Mouse (Mus musculus) spleen, adult 2 months (tissue): Measurements from ENCODE around the gene Gnl1.

Experiments
- CTCF ChIP-seq: fragments of 200-500 bp; IDR thresholded peaks from 2 replicates; pipeline ENCODE4 v1.5.1; 2011; ENCODE audit warnings: mild to moderate bottlenecking, inconsistent platforms; ENCODE audit not compliant: insufficient read depth, insufficient read length, insufficient replicate concordance; ENCODE audit errors: extremely low read depth
- POLR2A ChIP-seq: fragments of 200-500 bp; IDR thresholded peaks from 2 replicates; pipeline ENCODE4 v1.6.1; 2011; ENCODE audit warnings: low read depth, low read length, inconsistent platforms

DNA sequence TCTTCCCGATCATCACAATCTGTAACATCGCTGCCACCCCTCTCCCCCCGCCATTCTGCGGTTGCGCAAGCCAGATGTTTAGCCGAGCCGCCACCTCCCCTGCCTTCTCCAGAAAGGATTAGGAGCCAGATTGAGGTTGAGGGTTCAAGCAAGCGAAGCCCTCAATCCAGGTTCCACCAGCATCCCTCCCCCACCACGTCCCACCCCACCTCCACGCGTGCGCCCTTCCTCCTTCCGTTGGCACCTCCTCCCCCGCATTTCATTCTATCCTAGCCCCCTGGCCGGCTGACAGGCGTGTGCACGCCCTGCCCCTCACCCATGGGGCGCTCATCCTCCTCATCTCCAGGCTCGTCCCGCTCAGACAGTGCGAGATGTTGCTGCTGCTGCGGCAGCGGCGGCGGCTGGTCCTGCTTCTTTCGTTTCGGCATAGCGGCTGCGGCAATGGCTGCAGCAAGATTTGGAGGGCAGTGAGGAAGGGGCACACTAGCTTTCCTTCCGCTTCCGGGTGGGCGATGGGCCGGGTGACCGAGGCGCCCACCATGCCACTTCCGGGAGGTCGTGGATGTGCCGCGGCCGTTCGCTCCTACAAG lies 745 bp upstream of the Gnl1 start:
- TF ChIP-seq POLR2A (no peak), CTCF (no peak)
